Mouse (Mus musculus) spleen, postnatal 14 days (tissue): Measurements from ENCODE around the gene 4932429P05Rik.

Experiments used
- DNase-seq, 2 experiments: peaks; one replicate each; pipeline ENCODE4 v3.0.0; 2021 to 2022; ENCODE audit warnings: low spot score in 2 of 2

The 4932429P05Rik gene

GRCm38 (mm10) chrX:89751968-89752367 is at the start of gene 4932429P05Rik:
TSS of gene 4932429P05Rik (plus strand) at chrX:89752268.
- DNase-seq, result no peak
